Mouse (Mus musculus): ENCODE data around the gene Rab5b.

- TF ChIP-seq CTCF (IDR thresholded peaks at IDR 0.05; ENCODE audit: control insufficient read depth, insufficient read depth, insufficient read length), result no peak
- no peak for TF ChIP-seq CEBPB (IDR thresholded peaks at IDR 0.05; ENCODE audit: low read depth)
- TF ChIP-seq MAX (IDR thresholded peaks at IDR 0.05), result no peak
- TF ChIP-seq MYOD1 (IDR thresholded peaks at IDR 0.05; ENCODE audit: control insufficient read depth, insufficient read length, low read depth), result no peak
- no peak for TF ChIP-seq FOSL1 (IDR thresholded peaks at IDR 0.05; ENCODE audit: insufficient read depth, low read length, poor library complexity, severe bottlenecking)
- TF ChIP-seq USF1 (IDR thresholded peaks at IDR 0.05; ENCODE audit: low read depth), result no peak
- no peak for TF ChIP-seq MYOG (IDR thresholded peaks at IDR 0.05; ENCODE audit: control insufficient read depth, extremely low read depth, insufficient read length)
These were observed 27.0 kb downstream of the Rab5b start for GRCm38 (mm10) chr10:128668790-128669672.
